Mouse (Mus musculus) limb, embryonic 14.5 days (tissue): ENCODE measurements at regions not wholly inside any gene's neighbourhood (a gene's known extent, or its start where the extent isn't known, plus 50 kb on each side); places are given as distances from the start of the nearest gene placed in this dataset.

Source experiments
- ATAC-seq: fragments of 200-750 bp; cut with Nextera tagmentation; 2 replicates; pipeline ENCODE4 v1.8.0; 2017; ENCODE audit warnings: low read depth, moderate number of reproducible peaks, moderate TSS enrichment; ENCODE audit not compliant: low FRiP score
- DNase-seq: peaks from one replicate; pipeline ENCODE4 v3.0.0-alpha.2; 2015; ENCODE audit warnings: low spot score
- H3K27ac ChIP-seq: fragments of 300-500 bp; sonication (generic); replicated peaks from 2 replicates; pipeline ENCODE4 v1.5.1; 2014; ENCODE audit warnings: low read depth, mild to moderate bottlenecking, low read length, moderate library complexity, mixed read lengths
- H3K27me3 ChIP-seq: fragments of 300-500 bp; sonication (generic); 2 replicates; pipeline ENCODE4 v1.6.1; 2014; ENCODE audit warnings: low read length, mixed read lengths; ENCODE audit not compliant: control insufficient read depth, insufficient read depth
- H3K36me3 ChIP-seq: fragments of 300-500 bp; sonication (generic); 2 replicates; pipeline ENCODE4 v1.6.1; 2014; ENCODE audit warnings: mild to moderate bottlenecking, low read length, moderate library complexity, mixed read lengths; ENCODE audit not compliant: control insufficient read depth, insufficient read depth
- H3K4me1 ChIP-seq: fragments of 300-500 bp; sonication (generic); 2 replicates; pipeline ENCODE4 v1.6.1; 2014; ENCODE audit warnings: antibody characterized with exemption, low read length, mixed read lengths; ENCODE audit not compliant: control insufficient read depth, insufficient read depth
- H3K4me2 ChIP-seq: fragments of 300-500 bp; sonication (generic); replicated peaks from 2 replicates; pipeline ENCODE4 v1.6.1; 2014; ENCODE audit warnings: low read depth, mild to moderate bottlenecking, low read length, moderate library complexity; ENCODE audit not compliant: severe bottlenecking
- H3K4me3 ChIP-seq: fragments of 300-500 bp; sonication (generic); replicated peaks from 2 replicates; pipeline ENCODE4 v1.5.1; 2014; ENCODE audit warnings: low read length
- H3K9ac ChIP-seq: fragments of 300-500 bp; sonication (generic); 2 replicates; pipeline ENCODE4 v1.6.1; 2014; ENCODE audit warnings: mild to moderate bottlenecking, low read depth, low read length, moderate library complexity; ENCODE audit not compliant: severe bottlenecking
- H3K9me3 ChIP-seq: fragments of 300-500 bp; sonication (generic); 2 replicates; pipeline ENCODE4 v1.6.1; 2016; ENCODE audit warnings: low read length; ENCODE audit not compliant: control insufficient read depth
- POLR2A ChIP-seq: fragments of 200-500 bp; IDR thresholded peaks from 2 replicates; pipeline ENCODE4 v1.8.0; 2012; ENCODE audit warnings: inconsistent platforms, mild to moderate bottlenecking, moderate library complexity, borderline replicate concordance; ENCODE audit not compliant: insufficient read depth, insufficient read length; ENCODE audit errors: extremely low read depth
- WGBS: fragments of 180-500 bp; shearing (Covaris S2); extraction: QIAGEN DNeasy Blood & Tissue Kit; methylation state at CpG from one replicate; pipeline ENCODE4 v1.1.7; 2014; 5-methylcytosine and 5-hydroxymethylcytosine counted together

DNA sequence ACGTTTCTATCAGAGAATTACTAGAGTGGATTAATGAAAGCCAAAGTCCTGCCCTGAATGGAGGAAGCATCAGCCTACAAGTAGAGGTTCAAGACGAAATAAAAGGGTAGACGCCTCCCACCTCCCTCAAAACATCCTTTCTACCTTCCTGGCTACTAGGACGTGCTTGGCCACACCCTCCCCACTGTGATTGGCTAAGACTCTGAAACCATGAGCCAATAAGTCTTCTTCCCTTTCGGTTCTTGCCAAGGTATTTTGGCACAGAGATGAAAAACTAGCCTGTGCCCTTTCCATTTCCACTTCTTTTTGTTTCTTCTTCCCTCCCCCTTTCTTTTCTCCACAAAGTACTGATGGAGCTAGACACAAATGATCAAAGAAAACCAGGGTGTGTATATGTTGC is 160.3 kb upstream of the Prickle1 start:
- no peak overlapping the region for H3K4me2 ChIP-seq
- H3K36me3 ChIP-seq = no peaks in the 10 kb centered on the region
- no peaks in the 10 kb centered on the region for H3K9me3 ChIP-seq
- no peak overlapping the region for H3K27ac ChIP-seq
- H3K4me1 ChIP-seq = peaks cover 4% of the 10 kb centered on the region; the same call in 1 of the 2 replicates
- TF ChIP-seq POLR2A = no peak
- no peaks in the 10 kb centered on the region for H3K27me3 ChIP-seq
- H3K4me3 ChIP-seq = no peak overlapping the region
- DNase-seq (no peak), ATAC-seq (no peak)
- 75% methylated on average over 5 of the region's 5 CpGs for WGBS
- no peak overlapping the region for H3K9ac ChIP-seq

DNA sequence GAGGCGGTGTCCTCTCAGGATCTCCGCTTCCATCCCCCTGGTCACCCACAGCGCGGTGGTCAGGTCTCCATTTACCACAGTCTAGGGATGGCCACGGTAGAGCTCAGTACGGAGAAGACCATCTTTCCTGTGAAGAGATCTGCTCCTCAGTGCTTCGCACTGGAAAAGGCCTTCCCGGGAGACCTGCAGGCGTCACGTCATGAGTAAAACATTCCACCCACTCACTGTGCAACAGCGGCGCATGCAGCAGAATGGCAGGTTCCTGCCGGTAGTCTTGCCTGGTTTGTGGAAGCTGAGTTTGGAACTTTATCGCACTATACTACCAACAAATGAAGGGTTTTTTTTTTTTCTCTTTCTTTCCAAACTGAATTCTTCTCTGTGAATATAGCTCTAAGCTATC is 156.1 kb upstream of the Prickle1 start:
- Histone ChIP-seq H3K27me3 (no peaks in the 10 kb centered on the region), H3K9ac (0 out of 2 replicates have a peak overlapping the region, but pooled peaks have one; percentile 8), H3K4me2 (no peak overlapping the region), H3K36me3 (no peaks in the 10 kb centered on the region), H3K27ac (no peak overlapping the region), H3K4me1 (peaks cover 6% of the 10 kb centered on the region; the same call in 1 of the 2 replicates), H3K9me3 (peaks cover 5% of the 10 kb centered on the region), H3K4me3 (no peak overlapping the region)
- no peak for ATAC-seq
- peak; percentile 23 for DNase-seq
- TF ChIP-seq POLR2A = no peak
- 69% methylated on average over 14 of the region's 14 CpGs for WGBS

DNA sequence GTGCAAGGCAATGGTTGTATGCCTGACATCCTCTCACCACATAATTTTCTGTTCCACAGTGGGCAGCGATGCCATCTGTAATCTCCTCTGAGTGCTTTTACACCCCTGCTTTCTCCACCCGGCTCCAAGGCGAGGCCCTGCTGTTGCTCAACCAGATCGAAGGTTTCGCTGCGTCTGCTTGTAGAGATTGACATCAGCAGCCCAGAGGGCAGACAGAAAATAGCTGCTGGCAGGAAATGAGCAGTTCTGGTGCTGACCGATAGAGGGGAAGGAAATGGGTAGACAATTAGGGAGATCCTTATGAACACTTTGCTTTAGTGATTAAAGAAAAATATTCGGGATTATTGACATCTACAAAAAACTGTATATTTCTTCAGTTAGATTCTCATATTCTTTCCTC is 155.3 kb upstream of the Prickle1 start:
- no peak overlapping the region for H3K4me3 ChIP-seq
- WGBS = 20% methylated on average over 8 of the region's 8 CpGs
- H3K4me1 ChIP-seq = peaks cover 4% of the 10 kb centered on the region; the same call in 1 of the 2 replicates
- peaks cover 5% of the 10 kb centered on the region for H3K9me3 ChIP-seq
- TF ChIP-seq POLR2A = no peak
- no peak overlapping the region for H3K4me2 ChIP-seq
- no peaks in the 10 kb centered on the region for H3K27me3 ChIP-seq
- no peaks in the 10 kb centered on the region for H3K36me3 ChIP-seq
- DNase-seq = peak; percentile 23
- ATAC-seq = no peak
- H3K27ac ChIP-seq = no peak overlapping the region
- H3K9ac ChIP-seq = no peak overlapping the region

DNA sequence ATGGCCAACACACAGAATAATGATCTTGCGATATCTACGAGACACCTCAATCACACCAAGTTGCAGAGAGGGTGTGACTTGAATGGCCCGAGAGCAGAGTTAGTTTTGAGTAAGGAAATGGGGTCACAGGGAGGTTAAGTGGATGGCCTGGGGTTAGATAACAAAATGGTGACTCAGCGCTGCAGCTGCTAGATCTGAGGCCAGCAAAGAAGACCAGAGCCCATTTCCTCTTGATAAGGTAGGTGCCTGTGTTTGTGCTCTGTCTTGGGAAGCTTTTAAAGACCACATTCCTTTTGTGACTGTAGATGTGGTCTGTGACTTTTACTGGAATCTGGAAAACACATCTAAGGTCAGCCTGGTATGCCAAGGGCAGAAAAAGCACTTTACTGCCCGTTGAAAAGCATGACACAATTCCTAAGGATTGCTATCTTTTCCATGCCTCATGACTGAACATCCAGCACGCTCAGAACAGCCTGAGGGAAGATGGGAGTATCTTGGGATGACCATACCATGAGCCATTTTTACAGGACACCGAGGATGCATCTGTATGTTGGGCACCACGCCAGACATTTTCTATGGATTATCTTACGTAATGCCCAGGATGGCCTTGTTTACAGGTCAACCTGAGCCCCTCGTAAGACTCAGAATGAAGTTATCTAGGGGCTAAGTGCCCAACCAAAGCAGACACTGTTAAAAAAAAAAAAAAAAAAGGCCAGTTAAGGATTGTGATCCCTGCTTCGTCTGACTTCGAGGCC is 148.7 kb upstream of the Prickle1 start:
- H3K36me3 ChIP-seq = no peaks in the 10 kb centered on the region
- no peak overlapping the region for H3K9ac ChIP-seq
- H3K4me1 ChIP-seq = peaks cover 3% of the 10 kb centered on the region; the same call in 1 of the 2 replicates
- no peaks in the 10 kb centered on the region for H3K27me3 ChIP-seq
- 47% methylated on average over 12 of the region's 12 CpGs for WGBS
- ATAC-seq = no peak
- H3K4me2 ChIP-seq = no peak overlapping the region
- no peak for TF ChIP-seq POLR2A
- H3K4me3 ChIP-seq = no peak overlapping the region
- DNase-seq = no peak
- peaks cover 4% of the 10 kb centered on the region for H3K9me3 ChIP-seq
- no peak overlapping the region for H3K27ac ChIP-seq

DNA sequence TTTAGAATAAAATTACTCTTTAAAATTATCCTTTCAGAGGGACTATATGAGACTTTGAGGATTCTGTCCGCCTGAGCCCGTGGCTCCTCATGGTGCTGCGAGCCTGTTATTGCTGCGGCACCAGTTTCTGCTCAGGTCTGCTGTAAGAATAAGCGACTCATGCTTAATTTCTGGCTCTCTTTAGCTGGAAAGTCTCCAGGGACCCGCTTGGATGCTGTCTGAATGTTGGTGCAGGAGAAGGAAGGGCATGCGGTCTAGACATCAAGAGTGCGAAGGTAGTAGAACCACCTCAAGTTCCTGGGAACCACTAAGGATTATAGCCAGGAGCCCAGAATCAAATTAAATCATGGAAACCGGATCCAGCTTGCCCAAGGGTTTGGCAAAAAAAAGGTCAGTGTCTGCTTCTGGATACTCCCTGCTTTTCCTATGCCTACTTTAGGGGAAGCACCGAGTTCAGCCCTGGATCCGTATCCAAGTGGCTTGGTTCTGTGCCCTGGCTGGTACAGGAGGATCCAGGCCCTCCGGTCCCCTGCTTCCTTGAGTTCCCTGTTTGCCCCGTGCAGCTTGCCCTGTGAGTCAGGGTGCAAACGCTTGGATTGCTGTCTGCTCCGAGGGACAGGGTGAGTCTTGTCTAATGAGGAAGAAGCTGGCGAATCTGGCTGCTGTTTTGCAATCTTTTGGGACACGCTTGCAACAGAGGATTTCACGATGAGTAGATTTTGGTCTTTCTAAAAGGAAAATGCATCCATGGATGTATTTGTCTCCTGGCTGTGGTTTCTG is 138.2 kb upstream of the Prickle1 start:
- H3K4me3 ChIP-seq = no peak overlapping the region
- DNase-seq (no peak), ATAC-seq (no peak)
- WGBS = 80% methylated on average over 18 of the region's 18 CpGs
- H3K4me1 ChIP-seq = no peaks in the 10 kb centered on the region
- no peaks in the 10 kb centered on the region for H3K27me3 ChIP-seq
- H3K36me3 ChIP-seq = no peaks in the 10 kb centered on the region
- H3K27ac ChIP-seq = no peak overlapping the region
- H3K9me3 ChIP-seq = no peaks in the 10 kb centered on the region
- no peak overlapping the region for H3K4me2 ChIP-seq
- TF ChIP-seq POLR2A = no peak
- no peak overlapping the region for H3K9ac ChIP-seq
